Mouse (Mus musculus) E14TG2a.4 (cell line): ENCODE results near the gene Itk.

Experiments used
- CTCF ChIP-seq: conservative IDR thresholded peaks from 2 replicates; pipeline ENCODE4 v1.5.1; 2014; ENCODE audit warnings: low read length
- NANOG ChIP-seq: IDR thresholded peaks from 2 replicates; pipeline ENCODE4 v1.6.1; 2014; ENCODE audit warnings: borderline replicate concordance, low read length, mixed read lengths
- POU5F1 ChIP-seq: IDR thresholded peaks from 2 replicates; pipeline ENCODE4 v1.6.1; 2014; ENCODE audit warnings: low read length, borderline replicate concordance

GRCm38 (mm10) chr11:46275302-46275701 lies 114.0 kb downstream of the Itk start:
- TF ChIP-seq CTCF (peak; percentile 52), POU5F1 (no peak), NANOG (no peak)
